In the genomic region with DNA sequence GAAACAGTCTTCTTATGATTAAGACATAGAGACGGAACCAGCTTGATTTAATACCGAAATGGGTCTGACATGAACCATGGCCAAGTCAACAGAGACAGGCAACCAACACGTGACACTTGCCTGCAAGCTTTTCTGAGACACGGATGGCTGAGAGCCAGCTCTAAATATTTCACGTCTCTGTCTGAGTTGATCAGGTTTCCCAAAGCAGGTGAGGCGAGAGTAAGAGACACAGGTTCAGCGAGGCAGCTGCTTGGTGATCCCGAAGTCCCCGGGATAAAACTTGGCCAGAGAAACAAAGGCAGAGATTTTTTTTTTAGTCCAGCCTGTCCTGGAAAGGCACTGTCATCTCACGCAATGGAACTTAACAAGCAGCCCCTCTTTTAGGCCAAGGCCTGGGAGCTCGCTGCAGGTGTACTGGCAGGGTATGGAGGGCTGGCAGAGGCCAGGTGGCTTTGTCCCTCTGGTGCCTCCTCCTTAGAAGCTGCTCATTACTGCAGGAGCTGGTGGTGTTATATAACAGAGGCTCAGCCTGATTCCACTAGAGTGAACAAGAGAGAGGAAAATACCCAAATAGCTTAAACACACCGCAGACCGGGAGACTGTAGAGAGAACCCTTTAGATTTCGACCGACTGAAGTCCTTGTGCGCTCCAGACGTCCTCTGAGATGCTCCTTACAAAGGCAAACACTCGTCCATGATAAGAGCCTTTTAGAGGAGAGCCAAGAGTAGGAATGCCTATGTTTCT, we compare ENCODE assay signal across 8 mouse cellular contexts. TPM values are rescaled to one million over a fixed set of nuclear protein-coding genes. Genes with fewer than 3 reads are reported as not detected.
DNase-seq lines count a peak whose midpoint lies in the region; ATAC-seq and TF ChIP-seq lines count a peak whose summit lies in the region.

No protein-coding gene starts in this region.

- H3K36me3 ChIP-seq in embryonic facial prominence, embryonic 15.5 days, result no peaks in the 10 kb centered on the region
- no peaks in the 10 kb centered on the region for H3K36me3 ChIP-seq in midbrain, postnatal 0 days (ENCODE audit: insufficient read depth, low read length)

- TF ChIP-seq CTCF in midbrain, postnatal 0 days (IDR thresholded peaks at IDR 0.05), result no peak

- no peak overlapping the region; the same call in 1 of the 2 replicates for H3K4me2 ChIP-seq in embryonic facial prominence, embryonic 15.5 days (replicated peaks)
- H3K4me2 ChIP-seq in midbrain, postnatal 0 days (ENCODE audit: low read depth, low read length, poor library complexity, severe bottlenecking), result no peak overlapping the region

- peak; percentile 62 for DNase-seq in right cerebral cortex, adult 18-20 months
- DNase-seq in right cerebral cortex, postnatal 14 days, result no peak
- DNase-seq in layer of hippocampus, adult 9-10 months (ENCODE audit: low spot score), result peak; percentile 26
- DNase-seq in lung, postnatal 25 days (ENCODE audit: low spot score), result peak; percentile 61
- no peak for DNase-seq in midbrain, postnatal 0 days (ENCODE audit: low spot score)
- DNase-seq in thymus, postnatal 14 days, result no peak

- no peaks in the 10 kb centered on the region for H3K27me3 ChIP-seq in embryonic facial prominence, embryonic 15.5 days
- H3K27me3 ChIP-seq in midbrain, postnatal 0 days (ENCODE audit: insufficient read depth, low read length), result no peaks in the 10 kb centered on the region

- H3K4me1 ChIP-seq in embryonic facial prominence, embryonic 15.5 days, result peaks cover 45% of the 10 kb centered on the region
- H3K4me1 ChIP-seq in midbrain, postnatal 0 days (ENCODE audit: insufficient read depth, low read length), result no peaks in the 10 kb centered on the region; the same call in 1 of the 2 replicates

- H3K9ac ChIP-seq in embryonic facial prominence, embryonic 15.5 days, result no peak overlapping the region
- H3K9ac ChIP-seq in midbrain, postnatal 0 days (replicated peaks; ENCODE audit: low read length, poor library complexity, severe bottlenecking), result no peak overlapping the region

- H3K9me3 ChIP-seq in embryonic facial prominence, embryonic 15.5 days (replicated peaks), result no peaks in the 10 kb centered on the region
- no peaks in the 10 kb centered on the region for H3K9me3 ChIP-seq in midbrain, postnatal 0 days (ENCODE audit: low read length)

- WGBS in embryonic facial prominence, embryonic 15.5 days, result 44% methylated on average over 18 of the region's 18 CpGs
- 78% methylated on average over 18 of the region's 18 CpGs for WGBS in midbrain, postnatal 0 days

- peak overlapping the region; percentile 66 for H3K27ac ChIP-seq in embryonic facial prominence, embryonic 15.5 days (replicated peaks)
- H3K27ac ChIP-seq in midbrain, postnatal 0 days (ENCODE audit: low read depth, low read length), result no peak overlapping the region

- no peak overlapping the region for H3K4me3 ChIP-seq in embryonic facial prominence, embryonic 15.5 days (replicated peaks)
- H3K4me3 ChIP-seq in midbrain, postnatal 0 days (ENCODE audit: low read depth, low read length), result no peak overlapping the region

- peak; percentile 63; the same call in 1 of the 2 replicates for ATAC-seq in embryonic facial prominence, embryonic 15.5 days (ENCODE audit: insufficient number of reproducible peaks, low FRiP score, low TSS enrichment, low read depth)
- no peak for ATAC-seq in midbrain, postnatal 0 days (ENCODE audit: low FRiP score)
- no peak for ATAC-seq in megakaryocyte-erythroid progenitor cell, adult 5-6 weeks (replicated peaks; ENCODE audit: low FRiP score, low TSS enrichment, poor library complexity, severe bottlenecking)

RNA-seq across cellular contexts. Expression of a gene that starts 36.4 kb away (rescaled TPM):
- polyA plus RNA-seq in embryonic facial prominence, embryonic 15.5 days (2015; fragmentation: Nextera tagmentation; extraction: Ambion mirVana), result 132 and 137 TPM in 2 replicates
- 74.8 and 91.0 TPM in 2 replicates for total RNA-seq in midbrain, postnatal 0 days (2014; rRNA removed)
- 108 and 110 TPM in 2 replicates for polyA plus RNA-seq in midbrain, postnatal 0 days (2015; fragmentation: Nextera tagmentation; extraction: Ambion mirVana)
- total RNA-seq in megakaryocyte-erythroid progenitor cell, adult 5-6 weeks (2014; fragmentation: Nextera tagmentation), result 103 and 128 TPM in 2 replicates
- 73.6 and 186 TPM in 2 replicates for total RNA-seq in megakaryocyte-erythroid progenitor cell, adult 5-6 weeks (2017)

Comparison
In these comparisons a context has a peak if more than half of its experiments do, and no peak if none do; other contexts are left out.
1. DNase-seq: peak in right cerebral cortex, adult 18-20 months (single experiment), layer of hippocampus, adult 9-10 months (single experiment) and lung, postnatal 25 days (single experiment); none in right cerebral cortex, postnatal 14 days (single experiment), midbrain, postnatal 0 days (single experiment) and thymus, postnatal 14 days (single experiment).